Mouse (Mus musculus) embryonic facial prominence, embryonic 14.5 days (tissue): ENCODE measurements at regions not wholly inside any gene's neighbourhood (a gene's known extent, or its start where the extent isn't known, plus 50 kb on each side); places are given as distances from the start of the nearest gene placed in this dataset.

Experiments used
- ATAC-seq: fragments of 200-750 bp; cut with Nextera tagmentation; 2 replicates; pipeline ENCODE4 v1.8.0; 2017; ENCODE audit warnings: low read depth, moderate number of reproducible peaks, moderate TSS enrichment
- DNase-seq: peaks from one replicate; pipeline ENCODE4 v3.0.0-alpha.2; 2015; ENCODE audit warnings: low spot score
- H3K27ac ChIP-seq: fragments of 300-500 bp; sonication (generic); replicated peaks from 2 replicates; pipeline ENCODE4 v1.5.1; 2014; ENCODE audit warnings: low read depth, mild to moderate bottlenecking, low read length, moderate library complexity
- H3K27me3 ChIP-seq: fragments of 300-500 bp; sonication (generic); replicated peaks from 2 replicates; pipeline ENCODE4 v1.6.1; 2014; ENCODE audit warnings: low read length; ENCODE audit not compliant: control insufficient read depth, insufficient read depth
- H3K36me3 ChIP-seq: fragments of 300-500 bp; sonication (generic); 2 replicates; pipeline ENCODE4 v1.6.1; 2014; ENCODE audit warnings: low read length, mixed read lengths; ENCODE audit not compliant: control insufficient read depth, insufficient read depth
- H3K4me1 ChIP-seq: fragments of 300-500 bp; sonication (generic); 2 replicates; pipeline ENCODE4 v1.6.1; 2014; ENCODE audit warnings: antibody characterized with exemption, low read length; ENCODE audit not compliant: control insufficient read depth, insufficient read depth
- H3K4me2 ChIP-seq: fragments of 300-500 bp; sonication (generic); 2 replicates; pipeline ENCODE4 v1.6.1; 2014; ENCODE audit warnings: low read depth, mild to moderate bottlenecking, low read length, moderate library complexity, mixed read lengths
- H3K4me3 ChIP-seq: fragments of 300-500 bp; sonication (generic); 2 replicates; pipeline ENCODE4 v1.5.1; 2014; ENCODE audit warnings: low read depth, mild to moderate bottlenecking, low read length
- H3K9ac ChIP-seq: fragments of 300-500 bp; sonication (generic); 2 replicates; pipeline ENCODE4 v1.6.1; 2014; ENCODE audit warnings: low read depth, mild to moderate bottlenecking, low read length, moderate library complexity, mixed read lengths
- H3K9me3 ChIP-seq: fragments of 300-500 bp; sonication (generic); 2 replicates; pipeline ENCODE4 v1.6.1; 2016; ENCODE audit warnings: low read length; ENCODE audit not compliant: control insufficient read depth
- WGBS: fragments of 180-500 bp; shearing (Covaris S2); extraction: QIAGEN DNeasy Blood & Tissue Kit; methylation state at CpG from one replicate; pipeline ENCODE4 v1.1.7; 2014; 5-methylcytosine and 5-hydroxymethylcytosine counted together

DNA sequence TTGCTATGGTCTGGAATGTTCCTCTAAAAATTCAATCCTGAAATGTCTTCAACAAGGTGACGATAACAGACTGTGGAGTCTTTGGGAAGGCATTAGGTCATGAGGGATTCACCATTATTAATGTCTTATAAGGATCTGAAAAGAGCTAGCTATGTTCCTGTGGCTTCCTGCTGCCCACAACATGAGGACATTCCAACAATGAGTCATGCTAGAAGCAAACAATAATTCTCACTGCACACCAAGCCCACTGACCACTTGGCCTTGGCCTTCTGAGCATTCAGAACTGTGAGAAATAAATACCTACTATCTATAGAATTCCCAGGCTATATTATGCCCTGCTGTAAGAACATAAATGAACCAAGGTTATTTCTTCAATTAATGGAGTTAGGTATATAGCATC lies 433.9 kb downstream of the Gpam start:
- no peaks in the 10 kb centered on the region for H3K4me1 ChIP-seq
- no peak for ATAC-seq
- H3K27ac ChIP-seq, result no peak overlapping the region
- no peak overlapping the region for H3K4me3 ChIP-seq
- no peaks in the 10 kb centered on the region for H3K36me3 ChIP-seq
- no peaks in the 10 kb centered on the region for H3K9me3 ChIP-seq
- no peaks in the 10 kb centered on the region; the same call in 1 of the 2 replicates for H3K27me3 ChIP-seq
- no peak overlapping the region for H3K4me2 ChIP-seq
- no peak for DNase-seq
- 73% methylated on average over 1 of the region's 1 CpGs for WGBS
- no peak overlapping the region for H3K9ac ChIP-seq

DNA sequence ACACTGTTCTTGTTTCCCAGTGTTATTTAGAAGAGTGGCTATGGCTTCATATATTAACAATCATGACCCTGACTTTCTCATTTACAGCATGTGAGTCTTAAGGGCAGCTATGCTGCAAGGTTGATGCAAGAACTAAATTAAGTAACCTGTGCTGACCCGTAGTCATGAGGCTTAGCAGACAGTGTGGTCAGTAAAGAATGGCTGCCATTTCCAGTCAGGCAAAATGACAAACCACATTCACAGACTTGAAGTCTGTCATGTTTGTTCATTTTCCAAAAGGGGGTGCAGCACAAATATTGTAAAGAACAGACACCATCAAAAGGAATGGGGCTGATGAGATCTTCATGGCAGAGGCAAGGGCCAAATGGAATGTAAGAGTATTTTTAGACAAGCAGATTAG lies 435.2 kb downstream of the Gpam start:
- Histone ChIP-seq H3K36me3 (no peaks in the 10 kb centered on the region), H3K4me1 (no peaks in the 10 kb centered on the region), H3K4me3 (no peak overlapping the region), H3K27ac (no peak overlapping the region), H3K9me3 (no peaks in the 10 kb centered on the region), H3K9ac (no peak overlapping the region), H3K4me2 (no peak overlapping the region), H3K27me3 (no peaks in the 10 kb centered on the region; the same call in 1 of the 2 replicates)
- ATAC-seq, result no peak
- WGBS, result 86% methylated on average over 1 of the region's 1 CpGs
- no peak for DNase-seq

DNA sequence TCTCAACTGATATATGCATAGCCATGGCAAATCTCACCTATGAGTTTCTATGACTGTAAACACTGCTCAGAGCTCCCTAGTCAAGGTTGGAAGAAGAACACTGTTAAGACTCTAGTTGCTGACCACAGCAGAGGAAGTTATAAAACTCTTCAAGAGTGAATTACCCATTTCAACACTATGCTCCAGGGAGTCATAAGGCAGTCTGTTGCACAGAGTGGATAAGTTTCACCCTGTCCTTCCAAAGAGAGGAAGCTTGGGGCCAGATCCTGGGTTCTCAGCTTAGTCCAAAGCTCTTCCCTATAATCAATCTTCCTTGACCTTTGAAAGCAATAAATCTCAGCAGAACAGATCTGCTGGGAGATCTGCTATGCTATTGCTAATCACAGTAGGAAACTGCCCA lies 438.4 kb downstream of the Gpam start:
- ATAC-seq (no peak), DNase-seq (no peak)
- Histone ChIP-seq H3K4me2 (no peak overlapping the region), H3K27me3 (no peaks in the 10 kb centered on the region), H3K4me1 (no peaks in the 10 kb centered on the region), H3K36me3 (no peaks in the 10 kb centered on the region), H3K9me3 (no peaks in the 10 kb centered on the region), H3K4me3 (no peak overlapping the region), H3K9ac (no peak overlapping the region), H3K27ac (no peak overlapping the region)

DNA sequence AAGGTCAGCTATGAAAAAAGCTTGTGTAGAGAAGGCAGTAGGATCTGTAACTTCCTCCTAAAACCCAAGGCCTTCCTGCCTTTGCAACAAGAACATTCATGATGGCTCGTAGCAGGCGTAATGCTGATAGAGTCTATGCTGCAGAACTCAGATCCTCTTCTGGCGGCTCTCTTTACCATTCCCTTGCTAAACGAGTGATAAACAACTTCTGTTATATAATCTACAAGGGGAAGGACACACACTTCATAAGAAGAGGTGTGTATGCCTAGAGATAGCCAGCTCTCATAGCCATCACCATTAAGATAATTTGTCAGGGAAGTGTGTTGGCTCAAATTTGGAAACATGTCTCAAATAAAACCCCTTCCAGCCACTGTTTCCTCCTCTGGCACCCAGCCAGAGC lies 441.9 kb downstream of the Gpam start:
- Histone ChIP-seq H3K27ac (no peak overlapping the region), H3K4me3 (no peak overlapping the region), H3K9me3 (no peaks in the 10 kb centered on the region), H3K9ac (no peak overlapping the region), H3K27me3 (no peaks in the 10 kb centered on the region), H3K36me3 (no peaks in the 10 kb centered on the region), H3K4me2 (no peak overlapping the region), H3K4me1 (no peaks in the 10 kb centered on the region)
- WGBS, result 90% methylated on average over 4 of the region's 4 CpGs
- ATAC-seq, result no peak
- DNase-seq, result no peak
